Mouse (Mus musculus) gastrocnemius, adult 8-10 months (tissue): Measurements from ENCODE around the gene Gucy1b2. TPM values are rescaled to one million over a fixed set of nuclear protein-coding genes. Genes with fewer than 3 reads are reported as not detected.

Experiments used
- DNase-seq, 2 experiments: peaks; one replicate each; pipeline ENCODE4 v3.0.0; 2022; ENCODE audit warnings: low spot score in 2 of 2
- total RNA-seq, 4 experiments: library from RNA; stranded (reverse); gene quantifications; 2 replicates each; pipeline ENCODE4 v1.2.4; 2022

Gucy1b2 gene
- total RNA-seq, 4 experiments from 2014 or later: not detected

GRCm38 (mm10) chr14:62446385-62447213 lies 9.5 kb downstream of the Gucy1b2 start:
- no peak for DNase-seq

GRCm38 (mm10) chr14:62443840-62444430 lies 12.2 kb downstream of the Gucy1b2 start:
- no peak for DNase-seq

- DNase-seq: no peak
Measured at GRCm38 (mm10) chr14:62442971-62443370, 13.1 kb downstream of the Gucy1b2 start.

- DNase-seq: no peak
Measured at GRCm38 (mm10) chr14:62440036-62440435, 16.1 kb downstream of the Gucy1b2 start.

GRCm38 (mm10) chr14:62438236-62438635 lies 17.9 kb downstream of the Gucy1b2 start:
- DNase-seq: no peak

- no peak for DNase-seq
Measured at GRCm38 (mm10) chr14:62437806-62438205, 18.3 kb downstream of the Gucy1b2 start.

- DNase-seq: no peak
Measured at GRCm38 (mm10) chr14:62425277-62425691, 30.8 kb downstream of the Gucy1b2 start.

- DNase-seq: no peak
Measured at GRCm38 (mm10) chr14:62422265-62422664, 33.8 kb downstream of the Gucy1b2 start.

GRCm38 (mm10) chr14:62417501-62417900 lies 38.6 kb downstream of the Gucy1b2 start:
- DNase-seq: no peak

- DNase-seq: no peak
Measured at GRCm38 (mm10) chr14:62416742-62417134, 39.4 kb downstream of the Gucy1b2 start.

- DNase-seq: no peak
Measured at GRCm38 (mm10) chr14:62416007-62416741, 39.9 kb downstream of the Gucy1b2 start.

- no peak for DNase-seq
Measured at GRCm38 (mm10) chr14:62395346-62395745, 60.7 kb downstream of the Gucy1b2 start.

- no peak for DNase-seq
Measured at GRCm38 (mm10) chr14:62392754-62393153, 63.3 kb downstream of the Gucy1b2 start.

GRCm38 (mm10) chr14:62389729-62390536 lies 66.2 kb downstream of the Gucy1b2 start:
- no peak for DNase-seq

GRCm38 (mm10) chr14:62389064-62389728 lies 66.9 kb downstream of the Gucy1b2 start:
- DNase-seq: no peak

GRCm38 (mm10) chr14:62383786-62384299 lies 72.2 kb downstream of the Gucy1b2 start:
- DNase-seq: no peak

GRCm38 (mm10) chr14:62383109-62383508 lies 73.0 kb downstream of the Gucy1b2 start:
- no peak for DNase-seq

- no peak for DNase-seq
Measured at GRCm38 (mm10) chr14:62380606-62381005, 75.5 kb downstream of the Gucy1b2 start.

GRCm38 (mm10) chr14:62379391-62379790 lies 76.7 kb downstream of the Gucy1b2 start:
- no peak for DNase-seq

GRCm38 (mm10) chr14:62376115-62376514 lies 80.0 kb downstream of the Gucy1b2 start:
- no peak for DNase-seq

- DNase-seq: no peak
Measured at GRCm38 (mm10) chr14:62375694-62376093, 80.4 kb downstream of the Gucy1b2 start.
